In genomic region chr12:85092214-85092613, GRCm38 (mm10) we compare ENCODE assay signal across 9 mouse cellular contexts. TPM values are rescaled to one million over a fixed set of nuclear protein-coding genes. Genes with fewer than 3 reads are reported as not detected.
A peak's percentile ranks its signal among the peaks of the same experiment; 100 is the strongest.
DNase-seq lines count a peak whose midpoint lies in the region; TF ChIP-seq lines count a peak whose summit lies in the region.
"Had no signal": no experiment of that assay in that cellular context is flagged by ENCODE, and none has a peak within 500 bp of the region (broad histone marks: within the 10 kb centered on the region; RNA-seq: fewer than 3 reads in every experiment).

No protein-coding gene starts in this region.

- intact Hi-C loops in left cerebral cortex, adult 2 months (cut with DNase I): loop anchor here (1.0 kb wide), 1 partner anchor 213 kb away; no protein-coding TSS in a partner anchor

- WGBS in liver, adult 2 months: 2% methylated on average over 3 of the region's 3 CpGs

- peak; percentile 65 to 70 for DNase-seq in left cerebral cortex, adult 2 months (ENCODE audit: extremely low spot score in 1 of 2, low spot score in 2 of 2)
- no peak for DNase-seq in left cerebral cortex, adult 11 months (ENCODE audit: low spot score)
- DNase-seq in T-cell, adult 2 months (ENCODE audit: low spot score): peak; percentile 63
- peak; percentile 74 for DNase-seq in embryo, embryonic 10 days (ENCODE audit: low spot score)
- DNase-seq in induced T-regulatory cell, adult 2 months (ENCODE audit: low read depth): peak; percentile 86
- DNase-seq in liver, adult 2 months (ENCODE audit: extremely low read depth, low read depth, low spot score): peak; percentile 50
- DNase-seq in ovary, postnatal 36 days (ENCODE audit: low spot score): peak; percentile 56
- peak; percentile 63 to 72 for DNase-seq in thymus, postnatal 36 days

- no peaks in the 10 kb centered on the region for H3K27me3 ChIP-seq in liver, adult 2 months (ENCODE audit: control insufficient read depth, insufficient read depth, low read length)
- H3K27me3 ChIP-seq: neural tube, embryonic 13.5 days had no signal

- no peak overlapping the region for H3K9ac ChIP-seq in liver, adult 2 months (ENCODE audit: low read depth, low read length)
- H3K9ac ChIP-seq: neural tube, embryonic 13.5 days had no signal

- TF ChIP-seq CTCF in left cerebral cortex, adult 2 months (IDR thresholded peaks at IDR 0.05): peak; percentile 83
- TF ChIP-seq CTCF in liver, adult 2 months (IDR thresholded peaks at IDR 0.05; ENCODE audit: low read depth, low read length): peak; percentile 74

- TF ChIP-seq POLR2A in liver, adult 2 months (IDR thresholded peaks at IDR 0.05; ENCODE audit: extremely low read depth, insufficient read depth, low read length): no peak

- H3K27ac ChIP-seq in left cerebral cortex, adult 2 months: no peak overlapping the region
- H3K27ac ChIP-seq in liver, adult 2 months (replicated peaks; ENCODE audit: insufficient read depth, low read depth, low read length): no peak overlapping the region
- H3K27ac ChIP-seq: neural tube, embryonic 13.5 days had no signal

- H3K4me1 ChIP-seq in liver, adult 2 months (ENCODE audit: control insufficient read depth, insufficient read depth, low read length): no peaks in the 10 kb centered on the region

- H3K36me3 ChIP-seq in liver, adult 2 months (ENCODE audit: control insufficient read depth, insufficient read depth, low read length): peaks cover 6% of the 10 kb centered on the region; the same call in 1 of the 2 replicates

- no peak overlapping the region for H3K4me3 ChIP-seq in left cerebral cortex, adult 2 months
- no peak overlapping the region for H3K4me3 ChIP-seq in liver, adult 2 months (ENCODE audit: insufficient read depth, low read depth, low read length)
- H3K4me3 ChIP-seq: neural tube, embryonic 13.5 days had no signal

- H3K79me2 ChIP-seq in liver, adult 2 months (ENCODE audit: control insufficient read depth, insufficient read depth, low read length): no peaks in the 10 kb centered on the region

RNA-seq across cellular contexts. Expression of gene Prox2, which starts 18.3 kb away (rescaled TPM):
- 1 to 10 TPM; 1.9 to 2.1 TPM for total RNA-seq in left cerebral cortex, adult 2 months (2021)
- 1.8 and 1.9 TPM in 2 replicates for total RNA-seq in liver, adult 2 months (2014; rRNA removed)
- polyA plus RNA-seq in liver, adult 2 months (2012; rRNA removed): 1.3 and 1.5 TPM in 2 replicates

RNA-seq across cellular contexts. Expression of gene Dlst, which starts 18.4 kb away (rescaled TPM):
- 100 to 1,000 TPM; 146 to 156 TPM for total RNA-seq in left cerebral cortex, adult 2 months (2021)
- 149 and 150 TPM in 2 replicates for total RNA-seq in liver, adult 2 months (2014; rRNA removed)
- 111 and 112 TPM in 2 replicates for polyA plus RNA-seq in liver, adult 2 months (2012; rRNA removed)

RNA-seq across cellular contexts. Expression of gene Rps6kl1, which starts 58.9 kb away (rescaled TPM):
- 10 to 100 TPM; 33.9 to 38.6 TPM for total RNA-seq in left cerebral cortex, adult 2 months (2021)
- 0.28 and 0.34 TPM in 2 replicates for total RNA-seq in liver, adult 2 months (2014; rRNA removed)
- polyA plus RNA-seq in liver, adult 2 months (2012; rRNA removed): 0.39 and 0.48 TPM in 2 replicates

Comparison
In these comparisons a context has a peak if more than half of its experiments do, and no peak if none do; other contexts are left out.
1. RNA of gene Rps6kl1, which starts 58.9 kb away (total RNA-seq): 33.9 to 38.6 TPM in left cerebral cortex, adult 2 months; 0.28 to 0.34 TPM in liver, adult 2 months; every median in the first group is over 10 times any median in the second.